Mouse (Mus musculus): ENCODE measurements at regions not wholly inside any gene's neighbourhood (a gene's known extent, or its start where the extent isn't known, plus 50 kb on each side); places are given as distances from the start of the nearest gene placed in this dataset.

DNA sequence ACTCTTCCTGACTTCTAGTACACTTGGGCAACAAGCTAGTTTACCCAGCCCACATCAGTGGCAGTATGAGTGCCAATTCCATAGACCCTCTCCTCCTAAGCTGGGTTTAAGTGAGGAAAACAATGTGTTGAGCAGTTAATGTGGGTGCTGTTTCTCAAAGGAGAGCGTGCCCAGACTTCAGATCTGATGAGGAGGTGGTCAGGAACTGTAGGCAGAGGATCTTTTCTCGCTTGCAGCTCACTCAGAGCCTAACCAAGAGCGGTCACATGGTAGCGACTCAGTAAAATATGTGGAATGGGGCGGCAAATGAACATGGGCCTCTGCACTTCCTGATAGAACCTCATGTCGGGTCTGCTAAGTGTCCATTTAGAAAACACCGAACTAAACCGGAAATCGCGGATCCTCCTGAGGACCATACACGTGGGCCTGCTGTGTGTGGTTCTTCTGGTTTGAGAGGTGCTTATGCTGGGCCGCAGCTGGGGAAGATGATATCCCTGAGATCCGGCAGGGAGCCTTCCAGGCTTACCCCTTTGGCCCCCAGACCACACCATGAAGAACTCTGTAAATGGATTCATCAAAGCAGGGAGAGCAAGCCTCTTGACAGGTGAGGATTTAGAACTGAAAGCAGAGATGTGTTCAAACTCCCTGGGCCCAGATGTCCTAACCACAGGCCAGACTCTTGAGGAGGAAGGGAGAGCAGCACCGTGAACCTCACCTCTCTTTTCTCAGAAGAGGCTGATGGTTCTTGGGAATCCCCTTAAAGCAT is 153.1 kb downstream of the Zfp36l1 start:
- ATAC-seq (replicated peaks; ENCODE audit: insufficient number of reproducible peaks, low FRiP score, low TSS enrichment, poor library complexity, severe bottlenecking), result no peak

DNA sequence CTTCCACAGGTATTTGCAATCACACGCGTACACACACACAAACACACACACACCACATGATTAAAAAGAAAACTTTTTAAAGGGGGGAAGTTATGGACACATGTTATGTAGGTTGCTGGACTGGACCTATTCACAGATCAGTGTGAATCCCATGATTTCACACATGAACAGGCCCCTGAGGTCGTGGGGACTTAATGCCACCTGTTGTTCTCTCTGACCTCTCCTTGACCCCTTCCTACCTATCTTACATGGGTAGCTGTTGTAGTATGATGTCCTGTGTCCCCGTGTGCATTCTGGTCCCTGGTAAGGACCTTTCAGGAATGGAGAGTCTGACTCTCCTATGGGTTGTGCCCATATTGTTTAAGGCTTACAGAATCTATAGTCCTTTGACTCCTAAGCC is 155.6 kb downstream of the Zfp36l1 start:
- no peak for ATAC-seq (replicated peaks; ENCODE audit: insufficient number of reproducible peaks, low FRiP score, low TSS enrichment, poor library complexity, severe bottlenecking)

DNA sequence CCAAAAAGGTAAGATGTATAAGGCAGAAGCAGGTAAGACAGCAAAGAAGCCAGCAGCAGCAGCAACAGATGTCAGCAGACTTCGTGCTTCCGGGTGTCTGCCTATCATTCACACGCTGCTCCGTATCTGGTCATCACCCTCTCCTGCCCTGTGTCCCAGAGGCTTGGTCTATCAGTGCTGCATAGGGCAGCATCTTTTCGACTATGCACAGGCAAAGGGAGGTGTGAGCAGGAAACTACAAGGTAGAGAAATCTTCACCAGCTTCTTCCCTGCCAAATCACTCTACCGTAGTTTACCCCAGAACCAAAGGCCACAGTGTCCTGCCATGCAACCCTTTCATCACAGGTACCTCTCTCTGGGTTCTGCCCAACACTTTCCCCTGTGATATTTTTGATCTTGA is 156.5 kb downstream of the Zfp36l1 start:
- ATAC-seq (replicated peaks; ENCODE audit: insufficient number of reproducible peaks, low FRiP score, low TSS enrichment, poor library complexity, severe bottlenecking), result no peak

DNA sequence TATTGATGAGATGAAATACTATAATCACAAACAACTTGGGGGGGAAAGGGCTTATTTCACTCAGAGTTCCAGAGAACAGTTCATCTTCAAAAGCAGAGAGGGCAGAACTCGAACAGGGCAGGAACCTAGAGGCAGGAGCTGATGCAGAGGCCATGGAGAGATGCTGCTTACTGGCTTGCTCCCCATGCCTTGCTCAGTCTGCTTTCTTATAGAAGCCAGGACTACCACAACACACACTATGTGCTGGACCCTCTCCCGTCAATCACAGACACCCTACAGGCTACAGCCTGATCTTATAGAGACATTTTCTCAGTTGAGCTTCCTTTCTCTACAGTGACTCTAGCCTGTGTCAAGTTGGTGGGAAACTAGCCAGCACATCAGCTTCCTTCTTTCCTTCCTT is 157.3 kb downstream of the Zfp36l1 start:
- ATAC-seq (replicated peaks; ENCODE audit: insufficient number of reproducible peaks, low FRiP score, low TSS enrichment, poor library complexity, severe bottlenecking), result no peak

DNA sequence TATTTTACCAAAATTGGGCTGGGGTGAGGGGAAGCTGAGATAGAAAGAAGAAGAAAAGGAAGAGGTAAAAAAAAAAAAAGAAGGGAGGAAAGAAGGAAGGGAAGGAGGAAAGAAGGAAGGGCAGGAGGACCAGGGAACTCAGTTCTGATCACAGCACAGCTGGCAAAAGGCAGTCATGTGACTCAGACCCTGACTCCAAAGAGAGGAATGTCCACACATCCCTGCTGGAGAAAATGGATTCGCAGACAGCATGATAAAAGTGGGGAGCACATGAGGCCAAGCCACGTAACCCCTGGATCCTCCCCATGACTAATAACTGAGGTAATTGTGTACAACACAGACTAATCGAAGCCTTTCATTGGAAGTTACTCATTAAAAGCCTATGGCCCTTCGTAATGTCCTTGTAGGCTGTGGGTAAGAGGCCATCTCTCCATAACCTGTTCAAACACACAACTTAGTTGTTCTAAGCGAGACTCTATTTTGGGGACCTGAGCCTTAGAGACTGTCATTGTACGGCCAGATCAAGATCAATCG is 162.2 kb downstream of the Zfp36l1 start:
- no peak for ATAC-seq (replicated peaks; ENCODE audit: insufficient number of reproducible peaks, low FRiP score, low TSS enrichment, poor library complexity, severe bottlenecking)

DNA sequence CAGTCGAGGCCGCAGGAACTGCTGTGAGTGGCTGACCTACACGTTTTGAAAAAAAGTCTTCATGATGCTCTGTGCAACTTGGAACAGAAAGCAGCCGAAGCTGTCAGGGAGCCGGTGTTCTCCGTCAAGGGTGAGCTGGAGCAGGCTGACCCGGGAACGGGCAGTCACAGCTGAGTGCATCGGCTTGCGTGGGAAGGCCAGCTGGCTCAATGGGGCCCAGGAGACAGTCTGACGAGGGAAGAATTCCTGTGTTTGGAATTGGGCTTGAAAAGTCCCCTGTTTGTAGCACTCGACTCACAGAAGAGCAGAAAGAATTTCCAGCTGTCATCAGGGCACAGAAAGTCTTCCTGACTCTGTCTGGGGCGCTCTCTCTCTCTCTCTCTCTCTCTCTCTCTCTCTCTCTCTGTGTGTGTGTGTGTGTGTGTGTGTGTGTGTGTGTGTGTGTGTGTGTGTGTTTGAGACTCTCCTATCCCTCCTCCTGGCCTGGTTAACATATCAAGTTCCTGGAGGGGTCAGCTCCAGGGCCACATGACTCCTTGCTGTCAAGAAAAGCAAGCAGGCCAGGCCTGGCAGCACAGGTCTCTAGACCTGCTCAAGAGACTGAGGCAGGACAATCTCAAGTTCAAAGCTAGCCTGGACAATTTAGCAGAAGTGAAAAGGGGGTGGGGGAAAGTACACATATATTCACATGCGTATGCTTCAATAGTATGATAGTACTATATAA is 163.6 kb downstream of the Zfp36l1 start:
- no peak for ATAC-seq (replicated peaks; ENCODE audit: insufficient number of reproducible peaks, low FRiP score, low TSS enrichment, poor library complexity, severe bottlenecking)

DNA sequence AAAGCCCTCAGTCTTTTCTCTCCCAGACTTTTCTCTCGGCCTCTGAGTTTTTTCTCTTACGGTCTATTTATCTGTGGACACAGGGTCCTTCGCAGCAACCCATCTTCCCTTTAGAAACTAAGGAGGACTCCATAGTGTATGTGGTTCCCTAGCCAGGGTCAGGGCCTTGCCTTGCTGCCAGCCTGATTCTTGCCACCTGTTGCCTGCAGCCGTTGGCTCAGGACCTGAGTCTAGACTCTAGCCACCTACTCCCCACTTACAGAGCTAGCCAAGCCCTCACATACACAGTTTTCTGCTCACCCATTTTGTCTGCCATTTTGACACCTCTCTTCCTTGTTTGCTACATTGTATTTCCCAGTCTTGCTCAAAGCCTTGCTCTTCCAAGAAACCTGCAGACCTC is 165.2 kb downstream of the Zfp36l1 start:
- ATAC-seq (replicated peaks; ENCODE audit: insufficient number of reproducible peaks, low FRiP score, low TSS enrichment, poor library complexity, severe bottlenecking), result no peak

DNA sequence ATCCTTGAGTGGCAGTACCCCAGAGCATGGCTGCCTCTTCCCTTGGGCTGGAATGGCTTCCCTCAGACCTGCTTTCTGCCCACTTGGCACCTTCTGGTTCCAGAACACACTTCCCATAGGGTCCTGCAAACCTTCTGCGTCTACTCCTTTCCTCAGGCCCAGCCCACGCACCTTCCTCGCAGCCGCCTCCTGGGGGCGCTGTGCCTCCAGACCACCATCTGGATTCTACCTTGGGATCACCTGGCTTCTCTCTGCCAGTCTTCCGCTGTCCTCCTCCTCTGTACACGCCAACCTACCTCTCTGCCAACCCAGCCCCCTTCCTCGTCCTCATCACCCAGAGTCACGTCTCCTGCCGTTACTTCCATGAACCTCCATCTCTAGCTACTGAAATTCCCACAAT is 166.0 kb downstream of the Zfp36l1 start:
- ATAC-seq (replicated peaks; ENCODE audit: insufficient number of reproducible peaks, low FRiP score, low TSS enrichment, poor library complexity, severe bottlenecking), result no peak

DNA sequence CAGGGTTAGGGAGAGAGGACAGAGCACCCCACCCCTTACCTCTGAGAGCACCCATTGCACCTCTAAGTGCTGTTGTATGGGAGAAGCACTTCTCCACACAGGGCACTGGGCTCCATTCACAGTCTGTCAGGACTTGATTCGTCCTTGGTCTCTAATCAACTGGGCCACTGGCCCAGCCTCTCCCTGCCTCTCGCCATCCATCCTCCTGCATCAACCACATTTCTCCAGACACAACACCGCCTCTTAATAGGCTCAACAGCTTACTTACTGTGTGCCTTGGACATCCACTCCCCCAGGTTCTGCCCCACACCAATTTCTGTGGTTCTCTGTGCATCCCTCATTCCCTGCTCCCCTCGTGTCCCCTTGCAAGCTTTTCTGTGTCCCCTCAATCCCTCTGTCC is 166.9 kb downstream of the Zfp36l1 start:
- no peak for ATAC-seq (replicated peaks; ENCODE audit: insufficient number of reproducible peaks, low FRiP score, low TSS enrichment, poor library complexity, severe bottlenecking)

DNA sequence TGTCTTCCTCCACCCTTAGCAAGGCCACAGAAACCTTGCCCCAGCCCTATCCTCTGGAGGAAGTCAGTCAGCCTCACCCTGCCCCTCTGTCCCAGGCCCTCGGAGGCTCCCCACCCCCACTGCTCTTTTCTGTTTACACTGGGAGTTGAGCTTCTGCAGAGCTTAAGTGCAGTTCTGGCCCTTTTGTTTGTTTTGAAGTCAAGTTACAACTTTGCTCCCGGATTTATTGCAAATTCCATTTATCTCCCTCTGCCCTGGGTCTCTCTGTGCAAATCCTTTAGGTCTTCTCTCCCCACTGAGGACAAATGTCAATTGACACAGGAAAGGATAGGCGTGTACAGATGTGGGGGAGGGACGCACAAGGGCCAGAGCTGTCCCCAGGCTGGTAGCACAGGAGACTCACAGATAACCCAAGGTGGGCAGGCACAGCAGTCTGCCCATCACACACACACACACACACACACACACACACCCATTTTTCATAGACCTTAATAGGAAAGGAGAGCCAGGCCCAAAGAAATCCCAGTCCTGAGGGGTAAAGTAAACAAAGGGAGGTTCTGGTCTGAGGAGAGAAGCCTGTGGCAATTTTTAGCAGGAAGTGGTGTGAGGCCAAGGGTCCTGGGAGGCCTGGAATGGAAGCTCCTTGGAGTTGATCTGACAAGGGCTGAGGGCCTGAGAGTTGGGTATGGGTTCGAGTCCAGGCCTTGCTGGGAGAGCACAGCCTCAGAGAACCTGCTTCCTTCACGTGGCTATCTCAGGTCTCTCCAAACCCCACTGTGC is 167.9 kb downstream of the Zfp36l1 start:
- ATAC-seq (replicated peaks; ENCODE audit: insufficient number of reproducible peaks, low FRiP score, low TSS enrichment, poor library complexity, severe bottlenecking), result no peak

DNA sequence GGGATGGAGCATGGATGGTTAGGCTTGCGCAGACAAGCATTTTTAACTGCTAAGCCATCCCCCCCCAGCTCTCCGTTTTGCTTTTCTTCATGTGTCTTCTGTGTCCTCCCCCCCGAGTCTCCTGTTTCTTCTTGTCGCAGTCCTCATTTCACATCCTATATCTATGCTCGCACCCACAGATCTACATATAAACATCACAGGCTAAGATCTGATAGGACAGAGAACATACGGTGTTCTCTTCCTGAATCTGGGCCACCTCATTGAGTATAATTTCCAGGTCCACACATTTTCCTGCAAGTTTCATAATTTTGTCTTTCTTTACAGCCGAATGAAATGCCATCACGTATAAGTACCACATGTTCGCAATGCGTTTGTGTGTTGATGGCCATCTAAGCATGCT is 168.7 kb downstream of the Zfp36l1 start:
- no peak for ATAC-seq (replicated peaks; ENCODE audit: insufficient number of reproducible peaks, low FRiP score, low TSS enrichment, poor library complexity, severe bottlenecking)

DNA sequence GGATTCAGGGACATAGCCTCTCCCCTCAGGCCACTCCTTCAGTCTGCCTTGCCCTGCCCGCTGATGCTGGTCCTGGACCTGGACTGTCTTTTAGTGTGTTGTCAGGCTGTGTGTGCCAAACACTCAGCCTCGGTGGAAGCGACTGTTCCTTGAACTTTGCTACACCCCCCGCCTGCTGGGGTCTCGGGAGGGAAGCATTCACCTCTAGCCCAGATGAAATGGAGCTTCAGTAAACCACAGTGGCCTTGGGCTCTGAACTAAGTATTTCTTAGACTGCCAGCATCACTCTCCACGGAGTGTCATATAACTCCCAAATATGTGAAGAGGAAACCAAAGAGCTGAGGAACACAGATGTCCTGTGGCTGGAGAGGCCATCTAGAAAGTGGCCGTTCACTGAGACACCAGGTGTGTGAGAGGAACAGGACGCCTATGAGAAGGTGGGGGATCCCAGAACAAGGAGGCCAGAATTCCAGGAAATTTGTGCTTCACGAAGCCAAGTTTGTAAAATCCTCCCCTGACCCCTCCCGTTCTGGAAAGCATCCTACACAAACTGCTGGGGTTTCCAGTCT is 170.2 kb downstream of the Zfp36l1 start:
- no peak for ATAC-seq (replicated peaks; ENCODE audit: insufficient number of reproducible peaks, low FRiP score, low TSS enrichment, poor library complexity, severe bottlenecking)

DNA sequence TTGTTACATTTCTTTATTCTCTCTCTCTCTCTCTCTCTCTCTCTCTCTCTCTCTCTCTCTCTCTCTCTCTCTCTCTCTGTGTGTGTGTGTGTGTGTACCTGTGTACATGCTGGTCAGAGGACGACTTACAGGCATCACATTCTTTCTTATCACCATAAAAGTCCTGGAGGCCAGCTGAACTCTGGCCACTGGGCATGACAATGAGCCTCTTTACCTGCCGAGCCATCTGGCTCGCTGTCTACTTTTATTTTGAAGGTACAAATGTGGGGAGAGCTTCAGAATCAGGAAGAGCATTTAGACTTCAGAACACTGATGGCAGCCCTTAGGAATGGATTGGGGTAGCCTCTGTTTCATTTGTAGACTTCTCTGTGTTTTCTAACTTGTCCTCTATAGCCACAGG is 171.0 kb downstream of the Zfp36l1 start:
- ATAC-seq (replicated peaks; ENCODE audit: insufficient number of reproducible peaks, low FRiP score, low TSS enrichment, poor library complexity, severe bottlenecking), result no peak

DNA sequence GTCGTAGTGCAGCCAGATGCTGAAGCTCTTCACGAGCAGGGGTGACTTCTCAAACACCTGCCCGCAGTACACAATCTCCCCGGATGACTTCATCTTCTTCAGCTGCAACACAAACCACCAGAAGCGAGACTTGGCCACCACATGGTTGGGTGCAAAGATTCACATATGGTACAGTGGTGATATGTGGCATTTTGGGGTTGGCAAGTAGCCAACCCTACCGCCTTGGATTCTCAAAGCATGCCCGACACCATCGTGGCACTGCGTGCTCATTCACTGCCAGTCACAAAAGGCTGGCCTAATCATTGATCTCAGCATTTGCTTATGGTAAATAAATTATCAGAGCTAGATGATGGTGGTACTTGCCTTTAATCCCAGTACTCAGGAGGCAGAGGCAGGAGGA is 173.4 kb downstream of the Zfp36l1 start:
- ATAC-seq (replicated peaks; ENCODE audit: insufficient number of reproducible peaks, low FRiP score, low TSS enrichment, poor library complexity, severe bottlenecking), result no peak

DNA sequence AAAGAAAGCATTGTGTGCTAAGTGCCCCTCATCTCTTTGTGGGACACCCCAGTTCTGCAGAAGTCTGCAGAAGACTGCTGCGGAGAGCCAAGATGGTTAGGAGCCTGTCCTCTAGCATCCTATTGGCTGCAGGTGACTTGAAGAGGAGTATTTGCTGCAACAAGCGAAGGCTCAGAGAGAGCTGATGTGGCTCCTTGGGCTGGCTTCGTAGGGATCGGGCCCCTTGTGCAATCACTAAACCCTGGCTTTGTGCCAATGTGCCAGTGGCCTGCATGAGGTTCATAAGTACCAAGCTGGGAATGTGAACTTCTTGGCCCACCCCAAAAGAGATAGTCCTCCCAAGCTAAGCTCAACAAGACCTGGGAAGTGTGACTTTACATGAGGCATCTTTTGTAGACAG is 174.9 kb downstream of the Zfp36l1 start:
- ATAC-seq (replicated peaks; ENCODE audit: insufficient number of reproducible peaks, low FRiP score, low TSS enrichment, poor library complexity, severe bottlenecking), result no peak

DNA sequence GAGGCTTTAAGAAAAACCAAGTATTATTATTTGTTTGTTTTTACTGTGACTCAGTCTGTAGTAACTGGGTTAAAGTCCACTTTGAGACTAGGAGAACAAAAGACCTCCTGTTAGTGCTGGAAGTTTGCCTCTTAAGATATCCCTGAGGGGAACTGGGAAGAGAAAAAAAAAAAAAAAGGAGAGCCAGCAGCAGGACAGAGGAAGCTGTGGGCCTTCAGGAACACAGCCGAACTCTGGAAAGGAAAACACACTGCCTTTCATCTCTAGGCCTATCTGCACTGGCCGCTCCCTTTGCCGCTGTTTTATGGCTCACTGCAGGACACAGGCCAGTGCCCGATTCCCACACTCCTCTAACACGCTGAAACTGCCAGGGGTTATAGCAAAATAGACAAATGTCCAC is 176.1 kb downstream of the Zfp36l1 start:
- no peak for ATAC-seq (replicated peaks; ENCODE audit: insufficient number of reproducible peaks, low FRiP score, low TSS enrichment, poor library complexity, severe bottlenecking)

DNA sequence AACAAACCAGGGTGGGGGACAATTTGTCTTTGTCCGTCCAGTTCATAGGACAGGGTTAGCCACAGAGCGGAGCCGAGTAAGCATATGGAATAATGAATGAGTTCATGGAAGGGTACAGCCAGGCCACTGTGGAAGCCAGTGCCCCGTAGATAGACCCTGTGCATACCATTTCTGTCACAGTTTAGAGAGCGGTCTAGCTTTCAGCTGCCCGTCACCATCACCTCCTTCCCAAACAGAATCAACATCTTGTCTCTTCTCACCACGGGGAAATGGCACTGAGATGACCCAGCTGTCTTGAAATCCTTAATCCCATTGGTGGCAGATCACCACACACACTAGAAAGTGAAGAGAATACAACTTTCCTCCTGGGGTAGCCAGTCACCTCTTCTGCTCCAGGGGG is 178.7 kb downstream of the Zfp36l1 start:
- ATAC-seq (replicated peaks; ENCODE audit: insufficient number of reproducible peaks, low FRiP score, low TSS enrichment, poor library complexity, severe bottlenecking), result no peak

DNA sequence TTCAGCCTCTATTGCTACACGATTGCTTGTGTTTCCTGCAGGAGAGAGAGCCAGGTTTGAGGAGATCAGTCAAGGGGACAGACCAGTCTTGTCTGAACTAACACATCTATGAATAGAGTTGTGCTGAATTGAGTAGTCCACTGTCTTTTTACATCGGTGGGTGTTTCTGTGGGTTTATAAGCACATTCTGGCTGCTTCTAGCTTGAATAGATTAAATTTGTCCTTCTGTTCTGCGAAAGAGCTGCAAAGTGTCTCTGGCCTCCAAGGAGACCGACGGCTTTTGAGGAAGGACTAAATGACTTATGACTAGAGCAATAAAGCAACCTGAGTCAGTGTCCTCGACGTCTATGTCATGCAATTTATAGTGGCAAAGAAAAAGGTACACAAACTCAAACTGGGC is 179.9 kb downstream of the Zfp36l1 start:
- no peak for ATAC-seq (replicated peaks; ENCODE audit: insufficient number of reproducible peaks, low FRiP score, low TSS enrichment, poor library complexity, severe bottlenecking)

DNA sequence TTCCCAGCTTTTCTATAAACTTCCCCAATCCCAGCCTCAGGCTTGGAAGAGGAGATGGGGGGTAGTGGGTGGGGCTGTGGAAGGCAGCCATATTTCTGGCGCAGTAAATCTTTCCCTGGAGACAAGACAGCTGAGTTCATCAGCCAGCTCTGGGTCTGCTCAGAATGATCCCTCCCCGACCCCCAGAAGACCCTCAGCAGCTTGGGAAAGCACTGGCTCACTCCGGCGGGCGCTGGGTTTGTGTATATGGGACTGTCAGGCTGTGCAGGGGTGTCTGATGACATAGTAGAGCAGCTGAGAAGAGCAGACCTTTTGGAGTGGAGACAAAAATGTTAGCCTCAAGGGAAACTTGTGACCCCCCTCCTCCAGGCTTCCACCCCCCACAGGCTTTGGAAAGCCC is 181.4 kb downstream of the Zfp36l1 start:
- ATAC-seq (replicated peaks; ENCODE audit: insufficient number of reproducible peaks, low FRiP score, low TSS enrichment, poor library complexity, severe bottlenecking), result no peak

Measured in monocyte, adult 5-6 weeks (primary cell).